Mouse (Mus musculus): ENCODE measurements at regions not wholly inside any gene's neighbourhood (a gene's known extent, or its start where the extent isn't known, plus 50 kb on each side); places are given as distances from the start of the nearest gene placed in this dataset.

DNA sequence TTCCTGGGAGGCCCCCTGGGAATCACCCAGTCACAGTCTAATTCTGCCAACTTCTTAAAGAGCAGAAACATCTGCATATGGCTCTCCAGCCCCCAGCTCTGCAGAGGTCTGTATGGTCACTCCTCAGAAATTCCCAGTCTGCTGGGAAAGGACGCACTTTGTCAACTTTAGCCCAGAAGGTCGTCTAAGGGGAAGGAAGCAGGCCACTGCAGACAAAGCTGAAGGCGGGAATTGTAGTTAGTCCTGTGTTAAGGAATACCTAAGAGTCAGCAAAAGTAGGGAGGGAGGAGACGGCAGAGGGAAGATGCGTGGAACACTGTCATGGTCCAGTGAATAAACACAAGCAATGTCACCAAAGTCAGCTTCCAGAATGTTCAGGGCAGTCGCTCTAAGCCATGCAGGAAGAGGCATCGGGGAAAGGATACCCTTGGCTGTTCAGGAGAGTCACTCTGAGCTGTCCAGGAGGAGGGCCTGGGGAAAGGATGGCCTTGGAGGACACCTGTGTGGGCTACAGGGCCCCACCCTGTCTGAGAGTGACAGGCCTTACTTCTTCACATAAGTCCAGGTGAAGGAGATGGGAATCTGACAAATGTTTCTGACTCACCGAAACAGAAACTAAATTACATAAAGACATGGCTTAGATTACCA lies 230.1 kb upstream of the Adgrl2 start:
- no peaks in the 10 kb centered on the region for H3K9me3 ChIP-seq
- no peak for DNase-seq (ENCODE audit: low spot score)
- no peaks in the 10 kb centered on the region for H3K36me3 ChIP-seq
- 34% methylated on average over 8 of the region's 8 CpGs for WGBS
- H3K4me3 ChIP-seq: no peak overlapping the region
- H3K4me1 ChIP-seq (replicated peaks): peaks cover 16% of the 10 kb centered on the region
- peak overlapping the region; percentile 62; the same call in 1 of the 2 replicates for H3K27ac ChIP-seq
- H3K27me3 ChIP-seq (ENCODE audit: insufficient read depth, poor library complexity, severe bottlenecking): peaks cover 4% of the 10 kb centered on the region

DNA sequence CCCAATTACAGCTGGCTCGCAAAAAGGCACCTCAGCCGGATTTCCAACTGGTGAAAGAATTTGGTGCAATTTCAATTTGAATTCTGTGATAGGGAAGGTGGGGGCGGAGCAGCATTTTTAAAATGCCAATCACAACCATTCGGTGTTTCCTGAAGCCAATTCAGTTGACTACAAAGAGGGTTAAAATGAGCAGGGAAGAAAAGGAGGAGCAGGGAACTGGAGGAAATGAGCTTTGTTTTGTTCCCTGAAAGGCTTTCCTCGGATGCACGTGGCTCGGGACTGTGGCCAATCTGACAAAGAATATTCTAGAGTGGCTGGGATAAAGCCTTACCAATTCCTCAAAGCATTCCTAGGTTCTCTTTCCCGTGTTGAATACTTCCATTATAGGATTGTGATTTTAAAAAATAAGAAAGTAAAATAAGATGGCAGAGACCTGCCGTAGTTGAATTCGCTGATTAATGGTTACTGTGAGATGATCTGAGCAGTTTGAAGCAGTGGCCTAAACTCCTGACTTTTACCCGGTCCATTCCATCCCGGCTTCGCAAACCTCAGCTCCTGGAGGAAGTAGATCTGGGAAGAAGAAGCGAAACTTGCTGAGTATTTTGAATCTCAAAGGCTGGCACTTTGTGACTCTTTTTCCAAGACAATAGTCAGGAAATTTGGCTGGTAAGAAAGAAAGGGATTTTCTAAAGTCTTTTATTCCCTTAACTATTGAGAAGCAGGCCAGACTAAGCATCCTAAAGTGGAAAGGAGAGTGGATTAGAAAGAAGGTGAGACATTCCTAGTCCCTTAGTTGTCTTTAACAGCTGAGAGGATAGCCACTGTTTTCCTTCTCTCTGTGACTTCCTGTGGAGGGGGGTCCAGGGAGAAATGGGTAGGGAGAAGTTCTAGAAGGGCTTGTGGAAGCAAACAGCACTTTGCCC lies 229.3 kb upstream of the Adgrl2 start:
- DNase-seq (ENCODE audit: low spot score): peak; percentile 9
- peaks cover 17% of the 10 kb centered on the region for H3K4me1 ChIP-seq (replicated peaks)
- H3K36me3 ChIP-seq: no peaks in the 10 kb centered on the region
- H3K27ac ChIP-seq: peak overlapping the region; percentile 62
- H3K4me3 ChIP-seq: no peak overlapping the region
- H3K27me3 ChIP-seq (ENCODE audit: insufficient read depth, poor library complexity, severe bottlenecking): peaks cover 4% of the 10 kb centered on the region
- H3K9me3 ChIP-seq: no peaks in the 10 kb centered on the region
- WGBS: 39% methylated on average over 14 of the region's 14 CpGs

DNA sequence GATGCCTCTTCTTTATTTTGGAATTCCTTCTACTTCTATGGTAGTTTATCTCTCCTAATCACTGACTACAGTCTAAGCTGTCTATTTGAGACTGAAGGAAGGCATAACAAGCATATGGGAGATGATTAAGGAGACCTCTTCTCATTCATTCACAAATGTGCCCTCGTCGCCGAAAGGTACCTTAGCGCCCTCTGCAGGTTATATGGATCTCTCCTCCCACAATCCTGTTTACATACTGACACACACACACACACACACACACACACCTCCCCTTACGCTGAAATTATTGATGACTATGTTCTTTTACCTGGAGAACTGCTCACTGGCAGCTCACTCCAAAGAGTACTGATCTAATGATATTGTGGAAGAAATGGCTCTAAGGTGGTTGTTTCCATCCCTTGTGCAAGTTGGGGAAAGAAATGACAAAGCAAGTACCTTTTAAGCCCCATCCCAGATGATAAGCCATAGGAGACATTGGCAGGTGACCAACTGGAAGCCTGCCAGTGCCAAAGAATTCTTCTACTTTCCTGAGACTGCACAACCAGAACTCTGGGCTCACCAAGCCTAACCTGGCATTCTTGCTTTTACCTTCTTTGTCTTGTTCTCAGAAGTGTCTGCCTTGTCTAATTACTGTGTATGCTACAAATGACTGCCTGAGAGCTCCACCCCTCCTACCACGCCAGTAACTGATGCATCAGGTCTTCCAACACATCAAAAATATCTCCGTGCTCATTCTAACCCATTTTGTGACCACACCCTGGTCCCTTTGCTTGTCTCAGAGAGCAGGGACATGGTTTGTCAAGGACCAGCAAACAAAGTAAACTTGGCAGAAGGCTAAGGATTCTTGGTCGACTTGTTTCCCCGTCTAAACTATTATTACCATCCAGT lies 227.8 kb upstream of the Adgrl2 start:
- no peaks in the 10 kb centered on the region for H3K36me3 ChIP-seq
- H3K4me1 ChIP-seq (replicated peaks): peaks cover 17% of the 10 kb centered on the region
- H3K9me3 ChIP-seq: no peaks in the 10 kb centered on the region
- H3K27ac ChIP-seq: no peak overlapping the region
- H3K27me3 ChIP-seq (ENCODE audit: insufficient read depth, poor library complexity, severe bottlenecking): peaks cover 4% of the 10 kb centered on the region
- 93% methylated on average over 9 of the region's 9 CpGs for WGBS
- H3K4me3 ChIP-seq: no peak overlapping the region
- DNase-seq (ENCODE audit: low spot score): no peak

DNA sequence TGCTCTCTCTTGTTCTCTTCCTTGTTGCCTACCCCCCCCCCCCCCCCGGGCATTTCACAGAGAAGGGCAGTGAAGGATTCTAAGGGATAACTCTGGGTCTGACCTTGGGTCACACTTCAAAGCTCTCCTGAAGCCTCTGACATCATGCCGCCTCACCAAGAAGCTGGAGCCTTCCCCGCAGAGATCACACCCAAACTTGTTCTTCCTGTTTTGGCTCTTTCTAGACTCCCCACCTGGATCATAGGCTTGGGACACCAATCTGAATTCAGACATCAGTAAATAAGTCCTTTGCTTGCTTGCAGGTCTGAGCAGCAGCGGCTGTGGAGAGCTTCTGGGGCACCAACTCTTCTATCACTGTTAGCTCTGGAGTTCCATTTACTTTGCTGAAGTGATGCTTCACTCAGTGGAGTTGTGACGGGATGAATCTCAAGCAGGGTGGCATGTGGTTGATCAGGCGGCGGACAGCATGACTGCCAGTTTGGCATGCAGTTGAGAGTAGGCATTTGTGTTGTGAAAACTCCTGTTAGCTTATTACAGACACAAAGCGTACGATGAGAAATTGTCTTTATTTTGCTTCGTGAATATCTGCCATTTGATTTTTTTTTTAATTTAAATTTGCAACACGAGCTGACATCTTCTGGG lies 226.5 kb upstream of the Adgrl2 start:
- no peak overlapping the region for H3K4me3 ChIP-seq
- H3K27ac ChIP-seq: no peak overlapping the region
- no peaks in the 10 kb centered on the region for H3K36me3 ChIP-seq
- peak; percentile 7 for DNase-seq (ENCODE audit: low spot score)
- peaks cover 4% of the 10 kb centered on the region for H3K27me3 ChIP-seq (ENCODE audit: insufficient read depth, poor library complexity, severe bottlenecking)
- peaks cover 17% of the 10 kb centered on the region for H3K4me1 ChIP-seq (replicated peaks)
- no peaks in the 10 kb centered on the region for H3K9me3 ChIP-seq
- 72% methylated on average over 11 of the region's 11 CpGs for WGBS

DNA sequence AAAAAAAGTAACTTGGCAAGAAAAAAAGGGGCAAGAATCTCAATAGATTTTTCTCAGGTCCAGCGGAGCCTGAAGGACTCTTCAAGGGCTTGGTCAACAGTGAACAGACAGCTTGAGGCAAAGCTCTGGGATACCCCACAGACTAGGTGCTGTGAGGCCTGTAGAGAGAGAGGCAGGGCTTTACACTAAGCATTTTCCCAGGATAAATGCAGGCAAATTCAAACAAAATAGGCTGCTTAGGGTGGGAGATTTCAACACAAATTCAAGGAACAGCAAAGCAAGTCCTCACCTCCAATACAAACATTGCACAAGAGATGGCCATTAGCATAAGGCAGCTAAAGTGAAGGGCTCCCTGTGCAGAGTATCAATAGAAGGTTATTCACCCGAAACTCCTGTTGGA lies 225.3 kb upstream of the Adgrl2 start:
- Histone ChIP-seq H3K27me3 (ENCODE audit: insufficient read depth, poor library complexity, severe bottlenecking) (peaks cover 4% of the 10 kb centered on the region), H3K4me3 (no peak overlapping the region), H3K27ac (no peak overlapping the region), H3K36me3 (no peaks in the 10 kb centered on the region), H3K4me1 (replicated peaks) (peaks cover 17% of the 10 kb centered on the region), H3K9me3 (no peaks in the 10 kb centered on the region)
- no peak for DNase-seq (ENCODE audit: low spot score)
- 59% methylated on average over 2 of the region's 2 CpGs for WGBS

DNA sequence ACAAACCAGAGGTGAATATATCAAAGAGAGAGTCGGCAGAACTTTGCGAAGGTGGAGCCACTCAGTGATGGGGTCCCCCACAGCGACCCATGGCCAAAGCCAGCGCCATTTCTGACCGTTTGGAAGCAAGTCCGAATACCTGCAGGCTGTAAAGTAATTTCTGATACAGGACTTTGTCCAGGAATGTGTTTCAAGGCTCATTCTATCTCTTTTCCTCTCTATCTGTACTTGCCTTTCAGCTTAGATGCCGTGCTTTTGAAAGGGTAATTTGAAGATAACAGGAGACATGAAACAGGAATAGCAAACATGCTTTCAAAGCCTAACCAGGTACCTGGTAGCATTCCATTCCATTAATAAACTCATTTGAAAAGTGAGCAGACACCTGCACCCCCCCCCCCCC lies 221.6 kb upstream of the Adgrl2 start:
- WGBS: 88% methylated on average over 7 of the region's 7 CpGs
- no peak for DNase-seq (ENCODE audit: low spot score)
- Histone ChIP-seq H3K4me3 (no peak overlapping the region), H3K9me3 (no peaks in the 10 kb centered on the region), H3K27me3 (ENCODE audit: insufficient read depth, poor library complexity, severe bottlenecking) (no peaks in the 10 kb centered on the region), H3K4me1 (replicated peaks) (peaks cover 7% of the 10 kb centered on the region; the same call in 1 of the 2 replicates), H3K27ac (no peak overlapping the region), H3K36me3 (no peaks in the 10 kb centered on the region)

DNA sequence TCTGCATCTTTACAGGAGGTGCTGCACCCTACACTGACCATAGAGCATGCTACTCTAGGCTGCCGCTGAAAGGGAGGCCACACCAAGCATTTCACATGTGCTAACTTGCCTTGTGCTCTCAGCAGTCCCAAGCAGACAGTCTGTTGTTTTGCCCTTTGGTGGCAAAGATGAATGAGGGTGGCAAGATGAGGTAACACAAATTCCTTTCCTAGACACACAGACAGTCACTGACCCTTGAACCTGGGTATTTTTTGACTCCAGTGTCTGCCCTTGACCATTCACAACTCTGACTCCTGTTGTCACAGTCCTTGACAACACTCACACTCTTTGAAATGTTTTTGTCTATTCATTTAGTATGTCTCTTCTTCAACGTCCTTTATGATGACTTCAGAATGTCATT lies 218.9 kb upstream of the Adgrl2 start:
- H3K9me3 ChIP-seq: no peaks in the 10 kb centered on the region
- no peaks in the 10 kb centered on the region for H3K36me3 ChIP-seq
- H3K27me3 ChIP-seq (ENCODE audit: insufficient read depth, poor library complexity, severe bottlenecking): no peaks in the 10 kb centered on the region; the same call in 1 of the 2 replicates
- no peak overlapping the region for H3K27ac ChIP-seq
- no peak overlapping the region for H3K4me3 ChIP-seq
- 0 out of 2 replicates have a peak, but pooled peaks cover 7% of the 10 kb centered on the region for H3K4me1 ChIP-seq (replicated peaks)
- WGBS: 81% methylated on average over 2 of the region's 2 CpGs
- DNase-seq (ENCODE audit: low spot score): no peak

DNA sequence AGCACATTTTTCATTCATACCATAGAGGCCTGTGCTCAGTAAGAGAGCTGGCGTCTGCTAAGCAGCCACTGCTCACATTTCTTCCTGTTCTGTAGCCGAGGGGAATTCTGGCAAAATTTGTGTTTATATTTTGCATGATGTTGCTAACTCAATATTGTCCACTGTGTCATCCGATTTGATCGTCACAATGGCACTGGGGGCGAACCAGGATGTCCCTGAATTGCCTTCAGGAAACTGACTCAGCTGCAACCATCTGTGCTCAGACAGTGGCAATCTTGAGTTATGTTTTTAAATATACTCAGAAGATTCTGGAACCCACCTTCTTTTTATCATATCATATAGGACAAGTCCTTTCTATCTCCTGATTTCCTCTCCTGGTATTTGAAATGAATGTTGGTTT lies 213.1 kb upstream of the Adgrl2 start:
- Histone ChIP-seq H3K4me1 (replicated peaks) (0 out of 2 replicates have a peak, but pooled peaks cover 4% of the 10 kb centered on the region), H3K4me3 (no peak overlapping the region), H3K36me3 (no peaks in the 10 kb centered on the region), H3K27me3 (ENCODE audit: insufficient read depth, poor library complexity, severe bottlenecking) (no peaks in the 10 kb centered on the region; the same call in 1 of the 2 replicates), H3K9me3 (no peaks in the 10 kb centered on the region), H3K27ac (no peak overlapping the region)
- WGBS: 84% methylated on average over 5 of the region's 5 CpGs
- no peak for DNase-seq (ENCODE audit: low spot score)

DNA sequence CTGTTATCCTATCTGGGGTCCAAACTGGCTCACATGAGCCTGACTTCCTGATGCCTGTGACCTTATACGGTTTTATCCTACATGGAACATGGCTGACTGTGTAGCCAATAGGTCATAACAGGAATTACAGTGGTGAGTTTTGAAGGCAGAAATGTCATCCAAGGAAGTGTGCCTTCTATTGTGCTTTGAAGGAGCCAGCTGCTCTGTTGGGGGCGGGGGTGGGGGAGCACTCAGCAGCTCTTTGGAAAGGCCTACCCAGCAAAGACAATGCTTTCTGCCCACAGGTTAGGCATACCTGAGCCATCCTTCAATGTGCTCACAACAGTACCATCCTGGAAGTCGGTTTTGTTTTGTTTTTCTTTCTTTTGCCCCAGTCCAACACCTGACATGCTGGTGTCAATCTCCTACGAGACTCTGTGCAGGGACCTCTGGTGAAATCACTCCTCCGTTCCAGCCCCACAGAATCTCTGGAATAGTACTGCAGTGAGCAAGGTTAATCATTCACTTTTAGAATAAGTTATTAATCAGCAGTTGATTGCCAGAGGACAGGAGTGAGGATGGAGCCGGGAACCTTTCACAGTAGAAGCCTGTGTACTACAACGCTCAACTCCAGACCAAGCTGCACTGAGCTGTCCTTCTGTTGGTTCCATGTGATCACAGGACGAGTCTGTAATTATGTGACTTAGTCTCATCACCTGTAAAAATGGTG lies 206.3 kb upstream of the Adgrl2 start:
- H3K4me1 ChIP-seq (replicated peaks): no peaks in the 10 kb centered on the region
- no peaks in the 10 kb centered on the region for H3K9me3 ChIP-seq
- H3K27me3 ChIP-seq (ENCODE audit: insufficient read depth, poor library complexity, severe bottlenecking): no peaks in the 10 kb centered on the region
- no peak overlapping the region for H3K27ac ChIP-seq
- no peaks in the 10 kb centered on the region for H3K36me3 ChIP-seq
- DNase-seq (ENCODE audit: low spot score): no peak
- H3K4me3 ChIP-seq: no peak overlapping the region
- WGBS: 82% methylated on average over 8 of the region's 8 CpGs

DNA sequence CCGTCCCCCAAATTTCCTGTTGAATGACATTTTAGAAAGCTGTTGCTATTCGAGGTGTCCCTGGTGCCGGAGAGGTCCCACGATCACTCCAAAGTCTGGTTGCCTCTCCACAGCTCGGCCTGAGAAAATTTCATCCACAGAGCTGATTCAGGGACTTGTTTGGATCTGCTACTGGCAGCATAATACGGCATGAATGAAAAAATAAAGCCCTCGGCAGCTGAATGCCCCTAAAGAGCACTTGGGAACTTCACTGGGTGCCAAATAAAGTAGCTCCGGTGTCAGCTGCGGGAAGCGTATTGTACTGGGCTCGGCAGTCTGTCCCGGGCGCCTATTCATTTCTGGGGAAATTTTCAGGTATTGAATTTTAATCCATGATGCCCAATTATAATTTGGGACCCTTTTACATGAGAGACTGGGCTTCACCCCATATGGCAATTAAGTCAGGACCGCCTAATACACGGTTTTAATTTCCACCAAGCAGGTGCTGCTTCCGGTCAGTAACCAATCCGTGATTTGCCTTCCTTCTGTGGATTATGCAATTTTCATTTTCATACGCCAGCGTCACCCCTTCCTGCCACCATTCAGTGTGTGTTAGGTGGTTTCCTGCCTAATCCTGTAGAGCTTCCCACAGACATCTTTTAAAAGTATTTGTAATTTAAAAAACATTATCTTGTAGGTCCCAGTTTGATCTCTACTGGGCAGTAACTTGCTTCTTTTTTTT lies 200.7 kb upstream of the Adgrl2 start:
- no peak overlapping the region for H3K4me3 ChIP-seq
- 73% methylated on average over 19 of the region's 19 CpGs for WGBS
- H3K27me3 ChIP-seq (ENCODE audit: insufficient read depth, poor library complexity, severe bottlenecking): no peaks in the 10 kb centered on the region
- no peaks in the 10 kb centered on the region for H3K9me3 ChIP-seq
- no peak for DNase-seq (ENCODE audit: low spot score)
- no peaks in the 10 kb centered on the region for H3K36me3 ChIP-seq
- no peak overlapping the region for H3K27ac ChIP-seq
- H3K4me1 ChIP-seq (replicated peaks): peaks cover 11% of the 10 kb centered on the region; the same call in 1 of the 2 replicates

DNA sequence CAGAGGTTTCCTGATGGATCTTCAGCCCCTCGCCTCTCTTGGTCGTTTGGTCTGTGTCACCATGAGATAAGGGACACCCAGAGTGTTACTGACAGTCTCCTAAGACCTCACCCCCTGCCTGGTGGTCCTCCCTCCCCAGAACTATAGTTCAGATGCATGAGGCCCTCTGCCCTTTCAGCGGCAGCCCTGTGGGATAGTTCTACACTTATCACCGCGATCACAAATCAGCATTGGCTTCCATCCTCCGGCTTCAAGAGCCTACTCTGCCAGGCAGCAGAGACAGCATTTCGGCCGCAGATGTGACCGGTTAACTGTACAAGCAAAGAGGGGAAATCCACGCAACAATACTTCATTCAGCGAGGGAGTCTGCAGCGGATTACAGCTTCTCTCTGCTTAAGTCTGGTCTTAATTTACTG lies 193.8 kb upstream of the Adgrl2 start:
- Histone ChIP-seq H3K27ac (0 out of 2 replicates have a peak overlapping the region, but pooled peaks have one; percentile 20), H3K27me3 (ENCODE audit: insufficient read depth, poor library complexity, severe bottlenecking) (no peaks in the 10 kb centered on the region; the same call in 1 of the 2 replicates), H3K4me3 (no peak overlapping the region), H3K36me3 (no peaks in the 10 kb centered on the region), H3K4me1 (replicated peaks) (peaks cover 6% of the 10 kb centered on the region), H3K9me3 (no peaks in the 10 kb centered on the region)
- DNase-seq (ENCODE audit: low spot score): peak; percentile 44
- WGBS: 37% methylated on average over 12 of the region's 12 CpGs
